Mouse (Mus musculus) stomach, embryonic 16.5 days (tissue): Measurements from ENCODE around the gene Fsip1. TPM values are rescaled to one million over a fixed set of nuclear protein-coding genes. Genes with fewer than 3 reads are reported as not detected.

ENCODE experiments used
- ATAC-seq: fragments of 200-750 bp; cut with Nextera tagmentation; 2 replicates; pipeline ENCODE4 v1.8.0; 2017; ENCODE audit warnings: moderate number of reproducible peaks, moderate TSS enrichment; ENCODE audit not compliant: insufficient read depth, low FRiP score
- H3K27ac ChIP-seq: fragments of 300-500 bp; sonication (generic); 2 replicates; pipeline ENCODE4 v1.5.1; 2014; ENCODE audit warnings: low read length
- H3K27me3 ChIP-seq: fragments of 300-500 bp; sonication (generic); 2 replicates; pipeline ENCODE4 v1.6.1; 2014; ENCODE audit warnings: low read length, control low read depth, mixed read lengths; ENCODE audit not compliant: control insufficient read depth, insufficient read depth
- H3K36me3 ChIP-seq: fragments of 300-500 bp; sonication (generic); 2 replicates; pipeline ENCODE4 v1.6.1; 2014; ENCODE audit warnings: low read length; ENCODE audit not compliant: control insufficient read depth, insufficient read depth
- H3K4me1 ChIP-seq: fragments of 300-500 bp; sonication (generic); 2 replicates; pipeline ENCODE4 v1.6.1; 2014; ENCODE audit warnings: low read length, control low read depth, mixed read lengths; ENCODE audit not compliant: control insufficient read depth, insufficient read depth
- H3K4me2 ChIP-seq: fragments of 300-500 bp; sonication (generic); 2 replicates; pipeline ENCODE4 v1.6.1; 2014; ENCODE audit warnings: low read depth, low read length, mixed read lengths
- H3K4me3 ChIP-seq: fragments of 300-500 bp; sonication (generic); replicated peaks from 2 replicates; pipeline ENCODE4 v1.5.1; 2014; ENCODE audit warnings: mild to moderate bottlenecking, low read length
- H3K9ac ChIP-seq: fragments of 300-500 bp; sonication (generic); 2 replicates; pipeline ENCODE4 v1.6.1; 2014; ENCODE audit warnings: low read length
- H3K9me3 ChIP-seq: fragments of 300-500 bp; sonication (generic); replicated peaks from 2 replicates; pipeline ENCODE4 v1.6.1; 2016; ENCODE audit warnings: low read length, control low read depth; ENCODE audit not compliant: control insufficient read depth
- WGBS: fragments of 180-500 bp; shearing (Covaris S2); extraction: QIAGEN DNeasy Blood & Tissue Kit; methylation state at CpG from one replicate; pipeline ENCODE4 v1.1.7; 2014; 5-methylcytosine and 5-hydroxymethylcytosine counted together
- polyA plus RNA-seq: library from polyadenylated mRNA; unstranded; fragments of >200 nt; fragmentation: Nextera tagmentation; extraction: Ambion mirVana; gene quantifications from 2 replicates; pipeline ENCODE4 v1.2.1, GENCODE M21; 2015

The Fsip1 gene
- polyA plus RNA-seq, 1 experiment from 2014 or later, result 0.31 TPM

DNA sequence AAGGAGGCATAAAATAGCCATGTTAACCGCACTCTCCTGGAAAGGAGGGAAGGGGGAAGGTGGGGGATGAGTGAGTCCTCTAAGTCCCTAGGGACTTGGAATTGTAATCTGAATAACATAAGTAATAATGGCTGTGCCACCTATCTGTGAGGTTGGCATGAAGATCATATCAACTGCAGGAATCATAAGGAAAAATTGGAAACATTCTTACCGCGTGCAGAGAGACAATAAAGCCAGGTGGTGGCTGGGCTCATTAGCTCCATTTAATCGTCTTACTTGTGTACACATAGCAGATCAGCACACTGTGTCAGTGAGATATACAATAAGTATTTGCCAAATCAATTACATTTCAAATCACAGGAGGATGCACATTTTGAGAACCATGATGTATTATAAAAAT is 52.1 kb downstream of the Fsip1 start:
- Histone ChIP-seq H3K9ac (no peak overlapping the region), H3K4me1 (no peaks in the 10 kb centered on the region; the same call in 1 of the 2 replicates), H3K4me3 (no peak overlapping the region), H3K27me3 (no peaks in the 10 kb centered on the region), H3K4me2 (no peak overlapping the region), H3K9me3 (no peaks in the 10 kb centered on the region), H3K27ac (no peak overlapping the region), H3K36me3 (no peaks in the 10 kb centered on the region)
- 72% methylated on average over 4 of the region's 4 CpGs for WGBS
- ATAC-seq, result no peak

DNA sequence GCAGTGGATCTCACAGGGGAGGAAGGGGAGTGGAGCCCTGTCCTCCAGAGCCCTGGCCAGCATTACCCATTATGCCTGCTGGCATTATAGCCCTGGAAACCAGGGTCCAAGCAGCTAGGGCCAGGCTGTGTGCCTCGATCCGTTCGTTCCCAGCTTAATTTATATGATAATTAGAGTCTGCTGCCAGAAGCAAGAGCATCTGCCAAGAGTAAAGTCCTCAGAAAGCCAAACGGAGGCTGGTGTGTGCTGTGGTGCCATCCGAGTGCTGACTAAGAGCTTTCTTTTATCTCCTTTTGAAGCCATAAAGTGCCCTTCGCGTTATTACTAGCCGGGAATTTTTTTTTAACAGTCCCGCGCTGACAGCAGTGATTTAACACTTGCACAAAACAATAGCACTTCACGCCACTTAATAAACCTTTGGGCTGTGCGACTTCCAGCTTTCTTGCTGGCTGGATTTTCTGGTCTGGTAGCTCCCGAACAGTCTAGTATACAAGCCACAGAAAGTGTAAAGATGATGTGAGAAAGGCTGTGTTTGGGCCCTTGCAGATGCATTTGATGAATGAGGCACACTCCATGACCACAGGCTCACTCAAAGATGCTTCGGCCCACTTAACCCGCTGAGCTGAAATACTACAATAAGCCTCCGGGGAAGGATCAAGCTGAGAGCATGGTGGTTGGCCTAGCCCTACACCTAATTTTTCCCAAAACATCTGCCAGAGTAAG is 52.9 kb downstream of the Fsip1 start:
- WGBS, result 16% methylated on average over 16 of the region's 16 CpGs
- Histone ChIP-seq H3K4me3 (no peak overlapping the region), H3K36me3 (no peaks in the 10 kb centered on the region), H3K9me3 (no peaks in the 10 kb centered on the region), H3K9ac (no peak overlapping the region), H3K27me3 (no peaks in the 10 kb centered on the region), H3K4me1 (no peaks in the 10 kb centered on the region; the same call in 1 of the 2 replicates), H3K4me2 (no peak overlapping the region), H3K27ac (no peak overlapping the region)
- ATAC-seq, result no peak

DNA sequence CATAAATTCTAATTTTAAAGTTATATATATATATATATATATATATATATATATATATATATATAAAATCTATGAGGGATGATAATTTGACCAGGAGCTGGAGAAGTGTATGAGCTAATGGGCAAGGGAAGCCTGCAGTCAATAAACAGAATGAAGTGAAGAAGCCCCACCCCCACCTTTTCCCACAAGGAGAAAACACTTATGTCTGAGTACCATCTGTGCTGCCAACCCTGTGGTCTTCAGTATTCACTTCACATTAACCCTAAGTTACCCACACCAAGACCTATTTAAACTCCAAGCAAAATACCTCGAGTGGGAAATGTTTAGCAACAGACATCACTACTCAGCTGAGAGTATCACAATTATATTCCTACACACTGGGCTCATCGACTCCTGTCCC is 53.8 kb downstream of the Fsip1 start:
- Histone ChIP-seq H3K27me3 (no peaks in the 10 kb centered on the region), H3K36me3 (no peaks in the 10 kb centered on the region), H3K4me2 (no peak overlapping the region), H3K9ac (no peak overlapping the region), H3K9me3 (no peaks in the 10 kb centered on the region), H3K4me3 (no peak overlapping the region), H3K27ac (no peak overlapping the region), H3K4me1 (no peaks in the 10 kb centered on the region; the same call in 1 of the 2 replicates)
- 68% methylated on average over 2 of the region's 2 CpGs for WGBS
- ATAC-seq, result no peak

DNA sequence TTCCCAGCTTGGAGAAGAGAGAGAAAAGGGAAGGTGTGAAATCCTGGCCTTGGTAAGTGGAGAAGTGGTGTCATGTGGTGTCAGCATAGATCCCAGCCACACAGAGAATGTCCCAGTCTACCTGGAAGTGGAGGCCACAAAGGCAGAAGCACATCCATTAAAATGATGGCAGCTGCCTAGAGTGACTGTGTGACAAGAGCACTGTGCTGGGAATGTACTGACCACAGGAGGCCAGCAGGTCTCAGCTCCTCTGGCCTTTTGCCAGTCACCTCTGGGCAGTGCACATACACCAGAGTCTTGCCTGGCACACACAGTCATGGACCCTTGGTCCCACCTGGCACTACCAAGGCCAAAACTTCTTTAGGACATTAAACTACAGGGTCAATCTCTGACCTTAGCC is 54.8 kb downstream of the Fsip1 start:
- ATAC-seq, result no peak
- no peak overlapping the region for H3K4me3 ChIP-seq

DNA sequence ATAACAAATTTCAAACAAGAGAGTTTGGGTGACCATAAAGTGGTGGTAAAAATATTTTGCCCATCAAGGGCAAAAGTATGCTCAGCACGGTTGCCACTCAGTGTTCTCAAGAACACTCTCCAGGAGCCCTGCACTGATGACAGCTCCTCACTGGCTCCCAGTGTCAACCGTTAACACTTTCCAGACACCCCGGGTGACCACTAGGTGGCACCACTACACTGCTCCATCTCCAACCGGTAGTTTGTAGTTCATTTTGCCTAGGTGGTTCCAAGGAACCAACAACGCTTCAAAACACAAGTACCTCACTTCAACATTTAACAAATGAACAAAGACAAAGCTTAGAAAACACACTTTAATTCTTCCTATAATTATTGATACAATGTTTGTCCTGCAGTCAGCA is 56.9 kb downstream of the Fsip1 start:
- Histone ChIP-seq H3K9ac (no peak overlapping the region), H3K4me3 (no peak overlapping the region), H3K4me1 (no peaks in the 10 kb centered on the region), H3K27ac (no peak overlapping the region), H3K9me3 (no peaks in the 10 kb centered on the region), H3K36me3 (no peaks in the 10 kb centered on the region), H3K4me2 (no peak overlapping the region), H3K27me3 (no peaks in the 10 kb centered on the region)
- WGBS, result 10% methylated on average over 5 of the region's 5 CpGs
- no peak for ATAC-seq

More for the DNA sequence above, 54.8 kb downstream of the Fsip1 start:
- Histone ChIP-seq H3K4me2 (no peak overlapping the region), H3K4me1 (no peaks in the 10 kb centered on the region; the same call in 1 of the 2 replicates), H3K27ac (no peak overlapping the region), H3K36me3 (no peaks in the 10 kb centered on the region), H3K9ac (no peak overlapping the region), H3K27me3 (no peaks in the 10 kb centered on the region), H3K9me3 (no peaks in the 10 kb centered on the region)

DNA sequence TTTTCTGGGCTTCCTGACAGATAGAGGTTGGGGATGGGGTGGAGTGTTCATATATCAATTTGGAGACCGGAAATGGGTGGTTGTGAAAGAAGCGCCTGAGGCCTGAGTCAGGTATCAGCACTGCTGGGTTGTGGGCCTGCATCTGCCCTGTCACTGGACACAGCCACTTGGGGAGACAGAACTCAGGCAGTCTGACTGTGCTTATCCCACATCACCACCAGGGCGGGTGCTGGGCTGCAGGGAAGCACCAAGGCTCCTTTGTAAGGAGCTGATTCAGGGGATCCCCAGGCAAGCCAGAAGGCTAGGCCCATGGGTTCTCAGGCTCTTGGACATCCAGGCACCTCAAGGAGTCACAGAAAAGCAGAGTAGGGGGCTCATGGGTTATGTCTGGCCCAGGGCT is 59.8 kb downstream of the Fsip1 start:
- Histone ChIP-seq H3K4me1 (no peaks in the 10 kb centered on the region), H3K9ac (no peak overlapping the region), H3K27me3 (no peaks in the 10 kb centered on the region), H3K4me3 (no peak overlapping the region), H3K9me3 (no peaks in the 10 kb centered on the region), H3K4me2 (no peak overlapping the region), H3K36me3 (no peaks in the 10 kb centered on the region), H3K27ac (no peak overlapping the region)
- WGBS, result 76% methylated on average over 3 of the region's 3 CpGs
- no peak for ATAC-seq

DNA sequence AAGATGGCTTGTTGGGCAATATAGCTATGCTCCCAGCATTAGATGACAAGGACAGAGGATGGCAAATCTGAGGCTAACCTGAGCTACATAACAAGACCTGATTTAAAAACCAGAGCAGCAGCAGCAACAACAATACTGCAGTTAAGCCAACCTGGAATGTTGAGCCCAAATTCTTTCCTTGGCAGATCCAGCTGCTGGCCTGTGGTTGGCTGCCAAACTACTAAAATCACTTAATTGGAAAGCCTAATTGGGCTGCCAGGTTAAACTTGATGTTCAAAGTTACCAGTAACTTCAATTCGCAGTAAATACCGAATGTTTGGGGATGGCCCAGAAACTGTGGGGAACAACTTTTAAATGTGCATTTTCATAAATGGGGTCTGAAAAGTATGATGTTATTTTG is 74.6 kb downstream of the Fsip1 start:
- no peaks in the 10 kb centered on the region; the same call in 1 of the 2 replicates for H3K9me3 ChIP-seq
- WGBS, result 90% methylated on average over 2 of the region's 2 CpGs
- no peaks in the 10 kb centered on the region for H3K27me3 ChIP-seq
- no peak overlapping the region for H3K4me2 ChIP-seq
- no peak for ATAC-seq
- no peak overlapping the region for H3K9ac ChIP-seq
- 0 out of 2 replicates have a peak, but pooled peaks cover 2% of the 10 kb centered on the region for H3K4me1 ChIP-seq
- no peaks in the 10 kb centered on the region for H3K36me3 ChIP-seq
- no peak overlapping the region for H3K27ac ChIP-seq
- H3K4me3 ChIP-seq, result no peak overlapping the region

DNA sequence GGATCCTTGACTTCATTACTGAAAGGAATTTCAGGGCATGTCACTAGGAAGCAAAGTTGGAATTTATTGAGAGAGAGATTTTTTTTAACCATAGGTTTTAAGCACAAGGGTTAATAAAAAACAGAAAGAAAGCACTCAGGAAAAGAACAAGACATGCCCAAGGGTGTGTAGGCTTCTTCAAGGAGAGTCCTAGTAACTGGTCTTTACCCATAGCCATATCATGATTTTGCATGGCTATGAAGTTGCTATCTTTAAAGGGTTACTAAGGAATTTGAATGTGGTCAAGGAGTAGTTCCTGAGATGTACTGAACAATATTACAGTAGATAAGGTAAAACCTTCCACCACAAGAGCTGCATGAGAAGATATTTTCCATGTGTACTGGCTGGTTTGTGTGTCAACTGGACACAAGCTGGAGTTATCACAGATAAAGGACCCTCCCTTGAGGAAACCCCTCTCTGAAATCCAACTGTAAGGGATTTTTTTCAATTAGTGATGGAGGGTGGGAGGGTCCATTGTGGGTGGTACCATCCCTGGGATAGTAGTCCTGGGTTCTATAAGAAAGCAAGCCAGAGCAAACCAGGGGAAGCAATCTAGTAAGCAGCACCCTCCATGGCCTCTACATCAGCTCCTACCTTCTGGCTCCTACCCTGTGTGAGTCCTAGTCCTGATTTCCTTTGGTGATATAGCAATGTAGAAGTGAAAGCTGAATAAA is 76.7 kb downstream of the Fsip1 start:
- no peak overlapping the region for H3K9ac ChIP-seq
- no peak overlapping the region for H3K27ac ChIP-seq
- no peaks in the 10 kb centered on the region for H3K36me3 ChIP-seq
- 0 out of 2 replicates have a peak, but pooled peaks cover 2% of the 10 kb centered on the region for H3K4me1 ChIP-seq
- no peaks in the 10 kb centered on the region for H3K27me3 ChIP-seq
- peak overlapping the region; percentile 51 for H3K4me2 ChIP-seq
- peak overlapping the region; percentile 16 for H3K4me3 ChIP-seq
- no peaks in the 10 kb centered on the region; the same call in 1 of the 2 replicates for H3K9me3 ChIP-seq
- no peak for ATAC-seq

DNA sequence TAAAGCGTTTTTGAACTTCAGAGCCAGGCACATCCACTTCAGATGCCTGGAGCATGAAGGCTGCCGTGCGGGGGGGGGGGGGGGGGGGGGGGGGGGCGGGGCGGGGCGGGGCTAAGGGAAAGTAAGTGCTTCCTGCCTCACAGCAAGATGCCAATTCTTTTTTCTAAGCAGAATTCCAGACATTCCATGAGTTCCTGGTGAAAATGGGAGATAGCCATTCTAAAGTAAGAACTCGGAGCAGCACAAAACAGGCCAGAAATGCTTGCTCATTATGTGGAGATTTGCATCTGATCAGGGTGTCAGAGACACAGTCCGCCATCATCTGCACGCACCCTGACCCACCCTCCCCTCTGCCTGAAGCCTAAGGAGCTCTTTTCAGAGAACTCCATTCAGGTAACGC is 77.3 kb downstream of the Fsip1 start:
- Histone ChIP-seq H3K4me2 (peak overlapping the region; percentile 51), H3K36me3 (no peaks in the 10 kb centered on the region), H3K27me3 (no peaks in the 10 kb centered on the region), H3K27ac (no peak overlapping the region), H3K9me3 (no peaks in the 10 kb centered on the region; the same call in 1 of the 2 replicates), H3K4me3 (peak overlapping the region; percentile 16), H3K9ac (no peak overlapping the region), H3K4me1 (0 out of 2 replicates have a peak, but pooled peaks cover 2% of the 10 kb centered on the region)
- 8% methylated on average over 7 of the region's 10 CpGs for WGBS
- ATAC-seq, result no peak
